Mouse (Mus musculus) brain, embryonic 14.5 days (tissue): ENCODE results near the gene Syndig1.

Source experiments
- CTCF ChIP-seq: fragments of 200-500 bp; IDR thresholded peaks from 2 replicates; pipeline ENCODE4 v1.5.1; 2012; ENCODE audit warnings: inconsistent platforms, mild to moderate bottlenecking, moderate library complexity, borderline replicate concordance; ENCODE audit not compliant: insufficient read depth, insufficient read length; ENCODE audit errors: extremely low read depth
- POLR2A ChIP-seq: fragments of 200-500 bp; IDR thresholded peaks from 2 replicates; pipeline ENCODE4 v1.6.1; 2012; ENCODE audit warnings: mild to moderate bottlenecking, inconsistent platforms, borderline replicate concordance; ENCODE audit not compliant: poor library complexity, insufficient read depth, insufficient read length, severe bottlenecking; ENCODE audit errors: extremely low read depth

DNA sequence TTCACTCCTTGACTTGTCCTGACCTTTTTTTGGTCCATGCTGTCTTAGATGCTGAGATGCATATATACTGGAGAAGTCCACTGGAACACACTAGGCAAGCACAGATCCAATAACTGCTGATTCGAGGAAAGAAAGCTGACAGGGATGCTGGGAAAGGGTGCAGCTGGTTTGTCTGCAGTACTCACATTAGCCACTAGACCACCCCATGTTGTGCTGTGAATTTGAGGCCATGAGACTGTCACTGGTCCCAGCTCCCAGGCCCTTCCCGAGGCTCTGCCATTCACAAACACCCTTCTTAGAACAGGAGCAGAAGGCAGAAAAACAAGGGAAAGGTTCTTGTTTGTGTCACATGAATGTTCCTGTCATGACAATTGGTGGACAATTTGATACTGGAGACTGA is 8.8 kb upstream of the Syndig1 start:
- no peak for TF ChIP-seq POLR2A
- TF ChIP-seq CTCF: 0 out of 2 replicates have a peak, but pooled peaks have one; percentile 22
